Mouse (Mus musculus): ENCODE data around the gene Plcxd2. TPM values are rescaled to one million over a fixed set of nuclear protein-coding genes. Genes with fewer than 3 reads are reported as not detected.
A peak's percentile ranks its signal among the peaks of the same experiment; 100 is the strongest.

The Plcxd2 gene
- polyA plus RNA-seq (2017; shearing (Covaris generic)) = 10 to 100 TPM; 10.1 to 11.2 TPM

DNA sequence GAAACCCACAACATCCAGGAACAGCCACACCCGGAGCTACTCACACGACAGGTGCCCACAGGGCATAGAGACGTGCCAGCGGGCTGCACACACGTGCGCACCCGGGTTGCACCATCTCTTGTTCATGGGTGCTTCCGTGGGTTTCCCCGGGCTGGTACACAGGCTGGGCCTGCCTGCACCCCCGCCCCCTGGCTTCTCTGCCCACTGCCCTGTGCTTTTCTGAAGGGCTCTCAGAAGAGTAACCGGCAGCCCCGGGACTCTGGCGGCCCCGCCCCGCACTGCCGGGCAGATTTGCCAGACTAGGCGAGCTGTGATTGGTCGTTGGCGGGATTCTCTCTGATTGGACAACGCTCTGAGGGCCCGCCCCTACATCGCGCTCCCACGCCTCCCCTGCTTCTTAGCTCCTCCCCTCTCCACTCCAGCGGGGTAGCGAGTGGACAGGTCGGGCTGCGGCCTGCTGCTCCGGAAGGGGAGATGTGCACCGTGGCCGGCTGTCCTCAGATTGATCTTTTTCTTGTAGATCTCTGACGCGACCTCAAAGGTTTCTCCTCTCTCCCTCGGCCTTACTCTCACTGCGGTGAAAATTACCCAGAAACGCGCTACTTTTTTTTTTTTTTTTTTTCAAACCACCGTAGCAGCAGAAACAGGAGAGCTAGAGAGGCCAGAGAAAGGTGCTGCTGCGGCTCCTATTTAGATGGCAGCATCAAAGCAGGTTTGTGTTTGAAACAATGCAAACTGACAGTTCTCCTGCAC lies at the start of gene Plcxd2:
TSS of gene Plcxd2 (minus strand) at position 66 of the 753 bp plus-strand sequence.
- ATAC-seq = peak; percentile 80

DNA sequence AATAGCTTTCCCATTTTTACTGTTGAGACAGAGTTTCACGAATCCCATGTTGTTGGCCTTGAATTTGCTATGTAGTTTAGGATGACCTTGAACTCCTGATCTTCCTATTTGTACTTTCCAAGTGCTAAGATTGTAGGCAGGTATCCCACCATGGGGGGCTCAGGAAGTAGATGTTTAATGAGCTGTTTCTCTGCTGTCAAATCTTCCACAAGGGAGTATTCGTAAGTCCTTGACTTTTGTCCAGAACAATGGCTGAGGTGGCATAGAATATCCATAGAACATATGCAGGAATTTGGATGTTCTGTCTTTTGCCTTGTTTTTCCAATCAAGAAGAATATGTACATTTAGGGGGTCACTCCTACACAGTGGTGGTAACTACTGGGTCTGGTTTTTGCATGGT lies 36.9 kb upstream of the Plcxd2 start:
- no peak for ATAC-seq

DNA sequence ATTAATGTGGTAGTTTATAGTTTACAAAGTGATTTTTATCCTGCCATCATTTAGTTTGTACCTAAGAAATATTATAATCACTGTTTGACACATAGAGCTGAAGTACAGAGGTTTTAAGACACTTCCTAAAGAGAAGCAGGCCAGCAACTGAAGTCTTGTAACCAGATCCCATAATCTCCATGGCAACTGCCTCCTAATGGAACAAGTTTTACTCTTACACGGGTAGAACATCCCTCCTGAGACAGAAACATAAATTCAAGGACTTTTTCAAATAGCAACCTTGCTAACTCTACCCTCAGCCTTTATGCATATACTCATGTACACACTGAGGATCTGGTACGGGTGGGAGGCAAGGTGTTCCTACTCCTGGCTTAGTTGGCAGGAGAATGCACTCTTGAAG lies 26.2 kb upstream of the Plcxd2 start:
- no peak for ATAC-seq

- ATAC-seq = no peak
Measured at GRCm38 (mm10) chr16:46033896-46034295, 23.9 kb upstream of the Plcxd2 start.

DNA sequence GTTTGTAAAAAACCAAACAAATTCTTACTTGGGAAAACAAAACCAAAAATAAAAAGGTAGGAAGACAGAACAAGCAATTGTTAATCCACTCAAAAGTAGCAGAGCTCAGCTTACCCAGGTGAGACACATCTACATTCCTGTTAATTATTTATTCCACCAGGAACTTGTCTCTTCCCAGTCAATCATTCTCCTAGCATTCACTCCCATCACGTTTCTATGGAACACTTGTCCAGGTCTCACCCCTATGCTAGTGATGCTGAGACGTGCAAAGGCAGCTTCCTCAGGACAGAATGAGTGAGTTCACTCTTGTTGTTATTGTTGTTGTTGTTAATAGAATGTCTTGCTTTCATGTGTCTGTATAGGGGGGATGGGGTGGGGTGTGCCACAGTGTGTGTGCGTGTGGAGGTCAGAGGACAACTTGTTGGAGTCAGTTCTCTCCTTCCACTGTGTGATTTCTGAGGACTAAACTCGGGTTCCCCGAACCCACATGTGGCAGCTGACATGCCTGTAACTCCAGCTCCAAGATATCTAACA lies 13.0 kb upstream of the Plcxd2 start:
- no peak for ATAC-seq

DNA sequence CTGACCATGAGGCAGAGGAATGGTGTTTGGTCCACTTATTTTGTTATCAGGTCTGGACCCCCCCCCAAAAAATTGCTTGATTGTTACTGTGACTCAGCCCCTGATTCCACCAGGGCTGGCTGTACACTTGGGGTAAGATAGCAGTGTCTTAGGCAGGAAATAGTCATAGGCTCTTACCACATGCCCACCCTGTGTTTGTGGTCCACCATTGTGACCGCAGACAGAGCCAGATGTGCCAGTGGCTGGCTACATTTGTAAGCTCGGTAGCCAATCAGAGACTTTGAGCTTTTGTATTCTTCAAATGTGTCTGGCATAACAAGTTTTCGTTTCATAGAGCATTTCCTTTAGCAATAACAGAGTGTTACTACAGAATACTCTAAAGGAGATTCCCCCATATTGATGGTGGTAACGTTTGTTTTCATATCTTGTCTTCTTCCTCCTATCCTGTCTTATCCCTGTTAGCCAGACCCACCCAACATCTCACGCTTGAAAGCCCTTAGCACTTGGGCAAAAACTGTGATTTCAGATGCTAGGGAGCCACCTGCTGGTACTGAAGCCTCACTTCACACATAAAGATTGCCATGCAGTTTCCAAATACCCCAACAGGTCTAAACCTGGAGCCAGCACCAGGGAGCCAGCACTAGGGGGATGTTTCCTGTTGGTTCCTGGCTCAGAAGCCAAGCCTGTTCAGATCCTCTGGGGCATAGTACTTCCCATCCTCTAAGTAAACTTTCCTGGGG lies 12.3 kb upstream of the Plcxd2 start:
- peak; percentile 88 for ATAC-seq

DNA sequence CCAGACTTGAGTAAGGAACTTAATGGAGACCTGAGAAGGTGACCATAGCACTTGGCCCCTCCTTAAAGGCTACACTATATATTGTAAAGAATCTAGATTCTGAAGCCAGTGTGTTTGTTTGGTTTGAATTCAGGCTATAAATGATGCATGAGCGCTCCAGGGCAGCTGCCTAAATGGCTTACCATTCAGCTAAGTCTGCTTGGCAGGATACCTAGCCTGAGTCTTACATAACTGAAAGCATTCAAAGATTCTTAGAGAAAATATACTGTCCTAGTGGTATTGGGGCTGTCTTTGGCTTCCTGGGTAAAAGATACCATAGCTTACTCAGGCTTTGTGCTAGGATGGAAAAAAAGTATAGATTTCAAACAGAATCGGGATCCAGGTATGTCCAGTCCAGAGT lies 11.3 kb upstream of the Plcxd2 start:
- ATAC-seq = no peak

DNA sequence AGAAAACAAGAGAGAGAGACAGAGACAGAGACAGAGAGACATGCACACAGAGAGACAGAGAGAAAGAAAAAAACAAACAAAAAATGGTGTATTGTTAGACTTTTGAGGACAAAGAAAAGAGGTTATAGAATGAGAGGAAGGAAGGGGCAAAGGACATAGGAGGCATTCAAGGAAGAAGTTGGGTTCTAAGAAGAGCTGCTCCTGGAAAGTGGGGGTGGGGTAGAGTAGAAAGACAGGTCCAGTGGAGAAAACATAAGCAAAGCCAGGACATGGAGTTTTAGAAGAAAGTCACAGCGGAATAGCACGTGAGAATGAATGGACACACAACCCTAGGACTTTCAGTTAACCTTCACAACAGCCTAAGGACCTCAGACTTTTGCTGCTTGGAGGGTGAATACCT lies 10.4 kb upstream of the Plcxd2 start:
- ATAC-seq = no peak

DNA sequence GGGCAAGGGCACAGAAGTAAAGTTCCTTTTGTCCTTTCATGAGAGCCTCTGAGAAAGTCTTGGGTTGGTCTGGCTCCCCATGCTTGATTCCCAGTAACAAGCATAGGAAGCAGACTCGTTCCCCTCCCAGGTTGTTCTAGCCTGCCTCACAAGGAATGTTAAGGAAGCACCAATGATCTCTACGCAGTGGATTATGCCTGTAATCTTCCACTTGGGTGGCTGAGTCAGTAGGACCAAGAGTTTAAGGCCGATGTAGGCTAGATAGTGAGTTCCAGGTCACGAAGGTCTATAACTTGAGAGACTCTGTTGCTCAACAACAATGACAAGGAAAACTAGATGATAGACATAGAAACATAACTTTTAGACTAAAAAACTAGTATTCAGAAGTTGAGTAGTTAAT lies 9.8 kb upstream of the Plcxd2 start:
- no peak for ATAC-seq

GRCm38 (mm10) chr16:46019359-46019758 lies 9.3 kb upstream of the Plcxd2 start:
- no peak for ATAC-seq

DNA sequence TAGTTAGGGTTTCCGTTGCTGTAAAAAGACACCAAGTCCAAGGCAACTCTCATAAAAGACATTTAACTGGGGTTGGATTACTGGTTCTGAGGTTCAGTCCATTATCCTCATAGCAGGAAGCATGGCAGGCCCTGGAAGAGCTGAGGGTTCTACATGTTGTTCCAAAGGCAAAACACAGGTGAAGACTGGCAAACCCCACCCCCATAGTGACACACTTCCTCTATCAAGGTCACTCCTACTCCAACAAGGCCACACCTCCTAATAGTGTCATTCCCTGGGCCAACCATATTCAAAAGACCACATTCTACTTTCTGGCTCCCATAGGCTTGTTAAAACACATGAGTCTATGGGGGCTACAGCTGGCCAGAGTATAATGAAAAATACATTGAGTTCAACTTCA lies 1.7 kb upstream of the Plcxd2 start:
- ATAC-seq = no peak

DNA sequence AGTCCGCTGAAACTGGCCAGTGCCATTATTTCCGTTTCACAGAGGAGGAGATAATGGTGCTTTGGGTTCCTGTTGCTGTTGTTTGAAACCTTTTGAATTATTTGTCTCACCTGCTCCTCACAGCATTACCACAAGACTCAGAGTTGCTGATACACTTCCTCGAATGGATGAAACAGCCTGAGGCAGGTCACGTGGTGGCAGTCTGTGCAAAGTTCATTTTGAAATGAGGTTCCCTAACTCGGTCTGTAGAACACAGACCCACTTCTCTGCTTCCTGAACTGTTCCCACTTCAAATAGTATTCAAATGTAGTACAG lies 845 bp upstream of the Plcxd2 start:
- peak; percentile 53 for ATAC-seq

DNA sequence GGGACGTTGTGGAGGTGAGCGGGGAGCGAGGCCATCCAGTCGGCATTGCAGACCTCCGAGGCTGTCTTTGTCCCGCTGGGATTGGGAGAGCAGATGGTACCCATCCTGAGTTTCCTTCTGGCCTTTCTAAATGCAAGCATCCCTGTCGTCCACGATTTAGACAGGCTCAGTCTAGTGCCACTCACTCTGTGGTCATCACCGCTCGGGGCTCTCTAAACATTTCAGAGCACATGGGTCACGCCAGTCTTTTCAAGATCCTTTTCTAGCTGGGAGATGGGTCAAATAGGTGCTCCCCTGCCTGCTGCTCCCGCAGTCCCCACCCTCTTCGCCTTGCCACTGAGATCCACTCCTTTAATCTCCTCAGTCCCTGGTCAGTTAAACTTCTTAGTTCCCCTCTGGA lies 301 bp downstream of the Plcxd2 start:
- no peak for ATAC-seq

GRCm38 (mm10) chr16:46008766-46009165 lies 1.3 kb downstream of the Plcxd2 start:
- ATAC-seq = peak; percentile 10

GRCm38 (mm10) chr16:46008036-46008605 lies 1.9 kb downstream of the Plcxd2 start:
- no peak for ATAC-seq

DNA sequence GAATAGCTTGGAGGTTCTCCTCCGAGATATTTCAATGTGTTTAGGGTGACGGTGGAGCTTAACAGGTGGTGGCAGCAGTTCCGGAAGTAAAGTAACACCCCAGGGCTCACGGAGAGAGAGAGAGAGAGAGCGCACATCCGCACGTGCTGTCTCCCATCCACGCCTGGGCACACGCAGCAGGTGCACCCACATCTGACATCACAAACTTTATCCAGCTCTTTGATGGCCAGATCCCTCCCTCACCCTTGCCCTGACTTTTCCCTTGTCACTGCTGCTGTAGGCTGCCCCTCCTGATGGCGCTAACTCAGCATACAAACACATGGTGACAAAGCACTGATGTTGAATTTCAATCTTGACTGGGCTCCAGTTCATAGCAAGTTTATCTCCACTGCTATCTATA lies 3.8 kb downstream of the Plcxd2 start:
- peak; percentile 31 for ATAC-seq

GRCm38 (mm10) chr16:46001550-46002166 lies 8.4 kb downstream of the Plcxd2 start:
- ATAC-seq = peak; percentile 65

DNA sequence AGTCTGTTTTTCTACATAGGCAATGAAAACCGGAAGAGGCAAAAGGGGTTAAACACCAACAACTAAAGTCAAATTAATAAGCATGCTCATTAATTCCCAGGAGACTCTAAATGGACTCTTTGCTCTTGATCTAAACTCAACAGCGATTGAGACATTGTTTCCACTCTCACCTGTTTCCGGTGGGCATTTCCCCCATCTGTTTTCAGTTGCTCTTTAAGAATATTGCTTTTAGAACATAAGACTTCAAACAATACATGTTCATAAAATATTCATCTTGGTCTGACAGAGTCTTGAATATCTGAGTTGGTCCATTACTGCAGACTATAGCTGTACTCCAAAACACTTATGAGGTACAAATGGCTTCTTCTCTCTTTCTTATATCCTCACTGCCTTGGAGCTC lies 9.0 kb downstream of the Plcxd2 start:
- peak; percentile 47 for ATAC-seq

DNA sequence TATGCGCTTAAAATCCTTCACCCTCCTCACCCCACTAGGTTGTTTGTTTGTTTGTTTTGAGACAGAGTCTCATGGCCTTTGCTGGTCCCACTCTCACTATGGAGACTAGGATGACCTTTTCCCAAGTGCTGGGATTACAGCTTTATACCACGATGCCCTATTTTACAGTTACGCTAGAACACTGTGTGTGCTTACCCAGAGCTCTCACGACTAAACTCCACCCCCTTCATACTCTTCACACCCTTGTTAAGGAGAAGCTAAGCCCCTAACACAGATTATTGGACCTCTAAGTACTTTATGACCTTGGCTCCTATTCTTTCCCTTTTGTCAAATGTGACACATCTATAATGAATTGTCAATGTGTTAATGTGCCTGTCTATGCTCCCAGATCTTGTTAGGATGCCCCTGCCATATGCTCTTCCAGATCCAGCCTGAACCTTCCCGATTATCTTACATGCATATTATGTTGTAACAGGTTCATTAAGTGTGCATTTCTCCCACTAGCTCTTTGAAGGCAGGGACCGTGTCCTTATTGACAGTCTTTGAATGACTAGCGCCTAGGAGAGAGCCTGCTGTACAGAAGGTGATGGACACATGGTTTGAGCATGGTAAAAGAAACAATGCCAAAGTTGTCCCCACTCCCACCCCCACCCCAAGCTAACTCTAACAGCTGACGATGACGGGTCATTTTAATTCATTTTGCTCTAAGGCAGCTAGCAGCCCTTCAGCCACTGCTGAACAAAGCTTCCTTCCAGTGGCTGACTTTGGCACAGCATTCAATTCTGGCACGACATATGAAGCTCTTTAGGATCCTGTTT lies 10.4 kb downstream of the Plcxd2 start:
- no peak for ATAC-seq

DNA sequence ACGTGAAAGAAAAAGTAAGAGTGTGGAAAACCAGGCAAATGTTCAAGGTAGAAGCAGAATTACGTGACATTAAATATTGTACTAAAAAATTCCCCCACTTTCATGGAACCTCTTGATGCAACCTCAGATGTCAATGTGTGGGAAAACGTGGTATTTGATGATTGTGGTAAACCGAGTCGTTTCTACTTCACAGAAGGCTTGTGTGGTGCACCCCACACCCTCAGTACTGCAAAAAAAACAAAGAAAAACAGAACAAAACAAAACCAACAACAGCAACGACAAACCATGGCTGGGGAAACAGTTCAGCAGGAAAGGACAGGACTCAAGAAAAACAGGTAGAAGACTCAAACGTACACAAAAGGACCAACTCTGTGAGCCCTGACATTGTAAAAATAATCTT lies 11.8 kb downstream of the Plcxd2 start:
- no peak for ATAC-seq

DNA sequence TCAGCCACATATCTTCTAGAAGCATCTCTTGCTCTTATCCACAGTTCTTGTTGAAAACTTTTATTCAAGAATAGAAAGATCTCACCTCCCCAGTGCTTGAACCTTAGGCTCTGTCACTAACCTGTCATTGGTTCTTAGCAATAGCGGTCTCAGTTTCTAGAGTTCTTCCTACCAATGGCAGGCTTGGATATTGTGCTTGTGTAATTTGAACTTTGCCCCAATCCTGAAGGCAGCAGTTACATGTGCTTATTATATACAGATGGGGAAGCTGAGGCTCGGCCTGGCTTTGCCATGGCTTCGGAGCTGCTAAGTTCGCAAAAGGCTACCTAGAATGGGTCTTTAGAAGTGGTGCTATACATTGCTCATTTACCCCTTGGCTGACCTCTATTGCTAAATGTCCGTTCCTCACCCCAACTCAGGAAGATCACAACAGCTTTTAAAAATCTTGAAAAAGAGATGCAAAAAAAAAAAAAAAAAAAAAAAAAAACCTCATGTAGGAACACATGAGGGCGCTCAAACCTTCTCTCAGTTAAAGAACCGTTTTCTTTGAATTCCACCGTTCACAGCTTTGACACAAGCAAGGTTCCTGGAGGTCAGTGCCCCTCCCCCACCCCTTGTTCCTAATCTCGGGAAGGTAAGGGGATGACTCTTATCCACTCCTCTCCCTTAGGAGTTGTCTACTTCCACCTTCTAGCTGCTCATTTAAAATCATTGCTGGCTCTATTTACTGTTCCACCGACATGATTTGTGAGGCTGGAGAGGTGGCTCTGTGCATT lies 18.9 kb downstream of the Plcxd2 start:
- peak; percentile 62 for ATAC-seq

- no peak for ATAC-seq
Measured at GRCm38 (mm10) chr16:45986236-45986635, 23.8 kb downstream of the Plcxd2 start.

Data from CD4-positive, CD25-positive, alpha-beta regulatory T cell, adult 4 months (primary cell).